Mouse (Mus musculus) embryonic stem cell, embryonic (primary cell): ENCODE results near the gene Cnnm1.

Experiments used
- CTCF ChIA-PET, 4 experiments: fragments of 300-600 bp in 2 of 4; fragments of 350-600 bp in 2 of 4; sonication (Branson Sonifier 250); formaldehyde crosslinking; loops; one replicate each; lab custom pipeline; 2022; ENCODE audit warnings: inconsistent platforms in 2 of 4; lab: Charles Lee
- POLR2A ChIA-PET, 4 experiments: fragments of 300-600 bp in 2 of 4; fragments of 350-600 bp in 2 of 4; sonication (Branson Sonifier 250); formaldehyde crosslinking; loops; one replicate each; lab custom pipeline; 2022; ENCODE audit warnings: antibody characterized with exemption in 4 of 4, inconsistent platforms in 1 of 4; lab: Charles Lee

The Cnnm1 gene

DNA sequence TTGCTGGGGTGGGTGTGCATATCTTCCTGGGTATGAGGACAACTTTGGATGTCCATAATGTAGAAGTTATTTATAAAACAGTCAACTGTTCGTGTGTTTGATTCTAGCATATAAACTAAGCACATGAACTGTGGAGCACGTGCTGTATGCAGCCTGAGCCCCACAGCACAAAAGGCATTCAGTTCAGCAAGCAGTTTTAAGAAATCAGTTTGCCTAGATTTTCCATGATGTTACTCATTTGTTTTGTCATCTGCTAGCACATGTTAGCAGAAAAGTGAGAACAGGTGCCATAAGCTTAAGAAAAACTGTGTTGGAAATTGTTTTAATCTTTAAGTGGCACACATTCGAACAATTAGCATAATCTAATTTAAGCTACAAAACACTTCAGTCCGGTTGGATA lies 19.7 kb downstream of the Cnnm1 start:
- CTCF ChIA-PET = interaction anchor here in 1 of 4 experiments (1.5 kb wide), 1 partner anchor 70 kb away, joined by 3 read pairs; no protein-coding TSS in a partner anchor
- POLR2A ChIA-PET = no interaction called here

DNA sequence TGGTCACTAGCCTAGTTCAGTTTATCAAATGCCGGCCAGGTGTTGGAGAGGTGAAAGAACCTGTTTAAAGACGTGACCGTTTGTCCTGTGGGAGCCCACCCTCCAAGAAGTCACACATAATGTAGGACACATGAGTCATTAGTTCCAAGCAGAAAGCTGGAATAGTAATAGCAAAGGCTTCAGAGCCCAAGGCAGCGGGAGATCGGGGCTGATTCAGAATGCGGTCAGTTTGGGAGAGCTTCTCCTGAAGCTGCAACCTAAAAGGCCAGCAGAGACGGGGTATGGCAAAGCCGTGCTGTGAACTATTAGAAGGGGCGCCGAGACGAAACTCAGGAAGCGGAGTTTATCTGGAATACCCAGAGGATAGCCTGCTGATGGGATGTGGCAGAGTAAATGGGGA lies 20.2 kb downstream of the Cnnm1 start:
- POLR2A ChIA-PET = interaction anchor here in 1 of 4 experiments (1.1 kb wide), 1 partner anchor 8 kb away, joined by 4 read pairs; no protein-coding TSS in a partner anchor
- CTCF ChIA-PET = interaction anchor here in 2 of 4 experiments (0.6 to 1.5 kb wide), 2 partner anchors 70 to 315 kb away, joined by 3 read pairs; no protein-coding TSS in a partner anchor

DNA sequence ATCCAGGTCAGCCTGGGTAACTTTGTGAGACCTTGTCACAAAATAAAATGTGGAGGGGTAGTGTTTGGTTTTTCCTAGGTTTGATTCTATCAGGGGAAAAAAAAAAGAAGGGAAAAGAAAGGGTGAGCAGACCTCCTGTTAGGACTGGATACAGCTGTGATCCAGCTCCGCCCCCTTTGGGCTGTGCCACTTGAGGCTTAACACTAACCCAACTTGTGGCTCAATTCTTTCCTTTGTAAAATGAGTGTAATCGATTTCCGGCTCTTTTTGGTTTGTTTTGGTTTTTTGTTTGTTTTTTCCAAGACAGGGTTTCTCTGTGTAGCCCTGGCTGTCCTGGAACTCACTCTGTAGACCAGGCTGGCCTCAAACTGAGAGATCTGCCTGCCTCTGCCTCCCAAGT lies 21.9 kb downstream of the Cnnm1 start:
- POLR2A ChIA-PET = interaction anchor here in 3 of 4 experiments (0.7 to 2.0 kb wide), 5 partner anchors 10 to 606 kb away, joined by 3 to 5 read pairs (median 3); no protein-coding TSS in a partner anchor
- CTCF ChIA-PET = interaction anchor here in 2 of 4 experiments (0.5 to 0.6 kb wide), 2 partner anchors 33 to 144 kb away, joined by 6 to 9 read pairs; no protein-coding TSS in a partner anchor

DNA sequence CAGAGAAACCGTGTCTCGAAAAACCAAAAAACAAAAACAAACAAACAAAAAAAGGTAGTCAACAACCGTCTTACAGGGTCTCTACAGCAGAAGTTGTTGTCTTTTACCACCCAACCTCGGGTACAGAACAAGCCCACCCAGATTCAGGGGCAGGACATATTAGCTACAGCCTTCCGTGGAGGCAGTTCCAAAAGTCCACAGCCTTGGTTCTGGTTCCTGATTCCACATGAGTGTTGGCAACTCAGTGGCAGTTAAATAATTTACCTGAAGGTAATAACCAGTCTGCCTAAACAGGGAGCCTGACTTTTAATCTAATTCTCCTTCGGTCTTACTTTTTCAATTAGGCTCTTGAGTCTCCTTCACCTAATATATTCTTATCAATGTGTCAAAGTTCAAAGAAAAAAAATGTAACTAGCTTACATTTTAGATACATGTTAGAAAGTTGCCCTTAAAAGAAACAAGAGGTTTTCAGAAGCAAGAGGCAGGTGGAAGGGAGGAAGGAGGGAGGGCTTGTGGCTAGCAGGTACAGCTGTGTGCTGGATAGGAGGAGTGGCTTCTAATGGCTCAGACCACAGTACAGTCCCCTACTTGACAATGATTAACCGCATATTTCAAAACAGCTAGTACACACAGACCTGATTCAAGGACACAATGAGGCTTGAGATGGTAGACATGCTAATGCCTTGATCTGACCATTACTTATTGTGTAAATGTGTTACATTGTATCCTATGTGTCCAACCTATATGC lies 23.5 kb downstream of the Cnnm1 start:
- ChIA-PET POLR2A (interaction anchor here in 1 of 4 experiments (2.0 kb wide), 1 partner anchor 19 kb away, joined by 4 read pairs; no protein-coding TSS in a partner anchor), CTCF (no interaction called here)

DNA sequence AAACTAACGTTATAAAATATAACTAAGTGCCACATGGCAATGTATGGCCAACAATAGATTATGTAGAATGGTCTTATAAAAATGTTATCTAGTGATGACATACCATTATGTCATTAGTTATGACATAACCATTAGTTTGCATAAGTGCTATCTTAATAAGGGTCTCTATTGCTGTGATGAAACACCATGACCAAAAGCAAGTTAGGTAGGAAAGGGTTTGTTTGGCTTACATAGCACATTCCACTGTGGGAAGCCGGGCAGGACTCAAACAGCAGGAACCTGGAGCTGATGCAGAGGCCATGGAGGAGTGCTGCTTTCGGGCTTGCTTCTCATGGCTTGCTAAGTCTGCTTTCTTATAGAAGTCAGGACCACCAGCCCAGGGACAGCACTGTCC lies 24.1 kb downstream of the Cnnm1 start:
- CTCF ChIA-PET = no interaction called here
- POLR2A ChIA-PET = no interaction called here

DNA sequence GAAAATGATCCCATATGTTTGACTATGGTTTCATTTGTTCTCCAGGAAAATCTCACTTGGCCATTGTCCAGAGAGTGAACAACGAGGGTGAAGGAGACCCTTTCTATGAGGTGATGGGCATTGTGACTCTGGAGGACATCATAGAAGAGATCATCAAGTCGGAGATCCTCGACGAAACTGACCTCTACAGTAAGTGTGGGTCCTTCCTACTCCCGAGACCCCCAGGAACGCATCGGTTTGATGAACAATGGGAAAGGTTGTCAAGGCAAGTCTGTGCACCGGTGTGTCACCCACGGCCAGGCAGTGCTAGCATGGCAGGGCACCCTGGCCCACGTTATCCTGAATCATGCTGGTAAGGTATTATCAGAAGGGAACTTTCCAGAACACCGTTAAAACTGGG lies 24.8 kb downstream of the Cnnm1 start:
- CTCF ChIA-PET = no interaction called here
- POLR2A ChIA-PET = no interaction called here

DNA sequence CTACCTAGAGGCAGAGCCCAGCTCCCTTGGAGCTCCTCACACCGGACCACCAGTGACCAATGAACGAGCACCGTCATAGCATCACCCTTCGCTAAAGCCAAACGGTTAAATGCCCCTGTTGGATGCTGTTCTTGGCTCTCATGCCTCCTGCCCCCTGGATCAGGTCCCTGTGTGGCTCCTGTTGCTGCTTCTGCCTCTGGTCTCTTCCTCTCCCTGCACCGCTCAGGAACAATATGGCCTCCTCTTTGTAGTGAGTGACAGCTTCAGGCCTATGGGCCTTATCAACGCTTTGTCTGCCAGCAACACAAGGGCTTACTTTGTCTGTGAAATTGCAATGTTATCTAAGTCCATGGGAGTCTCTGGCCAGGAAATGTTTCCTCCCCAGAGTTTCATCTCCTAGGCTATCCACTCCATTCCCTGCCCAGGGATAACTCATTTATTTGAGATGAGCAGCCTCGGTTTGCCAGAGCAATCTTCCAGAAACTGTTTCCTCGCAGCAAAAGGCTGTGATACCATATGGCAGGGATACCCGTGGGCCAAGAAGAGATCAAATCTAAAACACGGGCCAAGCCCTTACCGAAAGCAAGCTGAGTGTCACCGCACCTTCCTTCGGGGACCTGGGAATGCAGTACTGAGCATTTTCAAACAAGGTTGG lies 25.5 kb downstream of the Cnnm1 start:
- CTCF ChIA-PET = interaction anchor here in 1 of 4 experiments (0.6 kb wide), 1 partner anchor 9 kb away, joined by 4 read pairs; no protein-coding TSS in a partner anchor
- POLR2A ChIA-PET = no interaction called here

DNA sequence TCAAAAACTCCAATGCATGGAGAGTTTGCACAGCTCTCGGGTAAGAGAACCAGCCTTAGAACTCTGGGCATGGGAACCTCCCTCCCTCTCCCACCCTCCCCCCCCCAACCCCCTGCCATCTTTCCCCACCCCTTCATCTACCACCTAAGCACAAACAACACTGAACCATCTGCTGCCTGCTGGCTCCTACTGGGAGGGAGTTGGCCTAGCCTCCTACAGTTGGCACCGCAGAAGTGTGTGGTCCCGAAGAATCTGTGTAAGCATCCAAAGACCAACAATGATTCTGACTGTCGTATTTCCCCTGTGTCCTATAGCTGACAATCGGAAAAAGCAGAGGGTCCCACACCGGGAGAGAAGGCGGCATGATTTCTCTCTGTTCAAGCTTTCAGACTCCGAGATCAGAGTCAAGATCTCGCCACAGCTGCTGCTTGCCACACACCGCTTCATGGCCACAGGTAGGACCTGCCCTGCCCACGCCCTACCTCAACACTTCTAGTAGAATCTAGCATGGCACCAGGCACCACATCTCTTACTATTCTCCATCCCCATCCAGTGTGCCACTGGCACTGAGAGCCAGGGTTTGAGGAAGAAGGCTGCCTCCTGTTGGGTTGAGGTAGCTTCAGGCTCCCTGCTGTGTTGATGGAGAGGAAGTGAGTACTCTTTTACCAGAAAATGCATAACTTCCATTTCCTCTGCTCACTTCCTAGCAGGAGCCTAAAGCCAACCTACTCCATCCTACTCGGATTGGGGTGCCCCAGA lies 27.9 kb downstream of the Cnnm1 start:
- ChIA-PET POLR2A (interaction anchor here in 1 of 4 experiments (0.6 kb wide), 1 partner anchor 591 kb away, joined by 3 read pairs; no protein-coding TSS in a partner anchor), CTCF (no interaction called here)

DNA sequence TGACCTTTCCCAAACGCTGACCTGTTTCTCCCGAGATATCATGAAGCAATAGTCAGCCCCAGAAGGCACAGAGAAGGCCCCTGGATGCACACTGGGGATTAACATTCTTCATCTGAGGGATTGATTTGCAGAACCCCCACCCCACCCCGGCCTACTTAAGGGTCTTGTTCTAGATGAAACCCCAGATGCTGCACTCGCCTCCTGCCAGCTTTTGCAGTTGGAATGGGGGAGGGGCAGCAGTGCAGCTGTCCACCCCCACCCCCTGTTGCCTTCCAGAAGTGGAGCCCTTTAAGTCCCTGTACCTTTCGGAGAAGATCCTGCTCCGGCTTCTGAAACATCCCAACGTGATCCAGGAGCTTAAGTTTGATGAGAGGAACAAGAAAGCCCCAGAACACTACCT lies 29.1 kb downstream of the Cnnm1 start:
- POLR2A ChIA-PET = no interaction called here
- CTCF ChIA-PET = interaction anchor here in 2 of 4 experiments (0.5 to 0.6 kb wide), 2 partner anchors 267 to 713 kb away, joined by 3 to 7 read pairs; no protein-coding TSS in a partner anchor

DNA sequence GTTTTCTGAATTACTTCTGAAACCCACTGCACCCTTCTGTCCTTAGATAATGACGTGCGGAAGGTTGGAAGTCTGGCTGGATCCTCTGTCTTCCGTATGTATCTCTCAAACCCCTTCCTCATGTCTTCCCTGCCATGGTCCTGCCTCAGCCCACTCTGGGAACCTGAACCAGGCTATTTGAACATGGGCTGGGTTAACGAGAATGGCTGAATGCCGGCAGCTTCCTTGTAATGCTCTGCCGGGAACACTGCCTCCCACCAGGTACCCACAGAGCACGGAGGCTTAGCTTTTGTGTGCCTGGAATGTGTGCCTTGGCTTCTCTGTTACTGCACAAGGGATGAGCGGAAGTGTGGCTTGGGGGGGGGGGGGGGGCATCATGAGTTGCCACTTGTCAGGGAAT lies 32.1 kb downstream of the Cnnm1 start:
- CTCF ChIA-PET = interaction anchor here in 3 of 4 experiments (0.6 to 1.6 kb wide), 3 partner anchors 9 to 58 kb away, joined by 3 to 6 read pairs (median 3); no protein-coding TSS in a partner anchor
- POLR2A ChIA-PET = interaction anchor here in 3 of 4 experiments (0.6 to 1.4 kb wide), 7 partner anchors 11 to 415 kb away, joined by 3 to 5 read pairs (median 4); partner anchors contain the start of gene Slc25a28 (in 1 of the 3)

DNA sequence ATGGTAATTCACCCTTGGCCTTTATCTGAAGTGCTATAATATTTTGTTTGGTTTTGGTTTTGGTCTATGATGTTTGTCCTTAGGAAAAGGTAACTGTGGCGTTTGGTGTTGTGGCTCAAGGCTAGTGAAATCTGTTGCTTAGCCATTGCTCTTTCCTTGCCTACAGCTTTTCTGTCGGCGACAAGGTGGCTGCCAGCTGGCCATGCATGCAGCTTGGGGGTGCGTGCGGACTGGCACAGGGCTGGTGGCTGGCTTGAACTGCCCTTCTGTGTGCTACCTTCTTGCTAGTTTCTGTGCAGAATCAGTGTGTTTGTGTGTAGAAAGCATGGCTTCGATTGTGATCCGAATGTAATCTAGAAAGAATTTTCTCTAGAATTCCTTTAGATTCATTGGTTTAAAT lies 32.5 kb downstream of the Cnnm1 start:
- CTCF ChIA-PET = interaction anchor here in 2 of 4 experiments (0.6 to 1.6 kb wide), 2 partner anchors 18 to 58 kb away, joined by 3 to 6 read pairs; no protein-coding TSS in a partner anchor
- POLR2A ChIA-PET = interaction anchor here in 1 of 4 experiments (0.6 to 0.8 kb wide), 3 partner anchors 69 to 414 kb away, joined by 3 to 4 read pairs (median 4); no protein-coding TSS in a partner anchor

DNA sequence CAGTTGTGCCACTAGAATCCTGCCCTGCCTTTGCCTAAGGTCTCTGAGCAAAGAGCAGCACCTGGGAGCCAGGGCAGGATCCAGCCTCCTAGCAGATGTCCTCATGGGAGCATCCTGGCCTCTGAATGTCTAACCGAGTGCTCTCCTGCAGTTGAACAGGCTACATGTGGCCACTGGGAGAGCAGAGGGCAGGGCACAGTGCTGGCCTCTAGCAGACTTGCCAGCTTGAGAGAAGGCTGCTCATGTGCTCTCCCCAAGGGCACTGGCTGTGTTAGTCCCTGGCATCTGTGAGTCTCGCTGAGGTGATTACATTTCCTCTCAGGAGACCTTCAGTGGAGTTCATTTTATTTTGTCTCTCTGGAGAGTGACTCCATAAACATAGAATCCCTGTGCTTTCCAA lies 35.4 kb downstream of the Cnnm1 start:
- POLR2A ChIA-PET = no interaction called here
- CTCF ChIA-PET = no interaction called here

DNA sequence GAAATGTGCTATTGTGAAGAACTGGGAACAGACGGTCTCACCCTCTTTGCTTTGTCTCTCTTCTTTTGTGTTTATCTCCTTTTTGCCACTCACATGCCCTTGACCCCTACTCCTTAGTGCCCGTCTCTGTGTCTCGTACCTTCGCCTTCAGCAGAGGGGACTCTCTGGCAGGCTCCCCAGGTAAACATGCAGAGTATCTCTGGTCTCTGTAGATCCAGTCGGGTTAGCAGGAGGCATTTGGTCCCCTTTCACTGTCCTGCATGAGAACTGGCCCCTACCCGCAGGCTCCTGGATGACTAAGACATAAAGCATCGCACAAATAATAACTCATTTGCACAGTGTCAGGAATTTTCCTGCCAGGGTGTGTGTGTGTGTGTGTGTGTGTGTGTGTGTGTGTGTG lies 35.8 kb downstream of the Cnnm1 start:
- ChIA-PET CTCF (interaction anchor here in 1 of 4 experiments (0.7 kb wide), 1 partner anchor 18 kb away, joined by 8 read pairs; no protein-coding TSS in a partner anchor), POLR2A (no interaction called here)

DNA sequence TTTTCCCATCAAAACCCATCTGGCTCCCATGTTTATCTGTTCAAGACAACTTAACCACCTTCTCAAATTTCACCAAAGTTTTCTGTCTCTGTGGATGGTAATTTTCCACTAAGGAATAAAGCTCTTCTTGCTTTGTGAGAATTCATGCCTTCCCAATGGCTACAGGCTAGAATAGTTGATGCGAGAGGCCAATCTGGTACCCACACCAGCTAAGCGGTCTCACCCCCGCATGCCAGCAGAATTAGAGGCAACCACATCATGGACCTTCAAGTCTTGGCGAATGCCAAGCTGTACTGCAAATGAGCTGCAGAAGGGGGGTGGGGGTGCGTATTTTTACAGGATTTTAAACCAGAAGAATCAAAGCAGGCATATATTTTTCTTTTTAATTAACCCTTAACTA lies 37.2 kb downstream of the Cnnm1 start:
- POLR2A ChIA-PET = interaction anchor here in 1 of 4 experiments (1.5 to 1.6 kb wide), 2 partner anchors 15 to 37 kb away, joined by 3 to 5 read pairs; partner anchors contain the start of gene Cnnm1
- CTCF ChIA-PET = interaction anchor here in 1 of 4 experiments (0.7 kb wide), 1 partner anchor 672 kb away, joined by 3 read pairs; no protein-coding TSS in a partner anchor

DNA sequence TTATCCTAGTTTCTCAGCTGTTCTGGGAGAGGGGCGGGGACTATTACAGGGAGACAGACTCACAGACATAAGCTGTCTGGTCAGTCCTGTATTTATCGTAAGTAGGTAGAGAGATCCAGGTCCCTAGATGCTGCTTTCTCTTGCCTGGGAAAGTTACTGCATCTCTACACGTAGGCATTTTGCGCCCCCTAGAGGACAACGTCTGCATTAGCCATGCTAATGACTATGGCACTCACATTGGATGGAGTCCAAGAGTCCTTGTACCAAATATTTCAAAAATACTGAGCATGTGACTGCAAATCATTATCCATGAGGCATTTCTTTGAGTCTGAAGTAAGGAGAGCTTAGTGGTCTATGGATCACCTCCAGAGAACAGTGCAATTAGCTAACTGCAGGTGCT lies 38.7 kb downstream of the Cnnm1 start:
- POLR2A ChIA-PET = interaction anchor here in 1 of 4 experiments (0.6 kb wide), 1 partner anchor 683 kb away, joined by 3 read pairs; no protein-coding TSS in a partner anchor

DNA sequence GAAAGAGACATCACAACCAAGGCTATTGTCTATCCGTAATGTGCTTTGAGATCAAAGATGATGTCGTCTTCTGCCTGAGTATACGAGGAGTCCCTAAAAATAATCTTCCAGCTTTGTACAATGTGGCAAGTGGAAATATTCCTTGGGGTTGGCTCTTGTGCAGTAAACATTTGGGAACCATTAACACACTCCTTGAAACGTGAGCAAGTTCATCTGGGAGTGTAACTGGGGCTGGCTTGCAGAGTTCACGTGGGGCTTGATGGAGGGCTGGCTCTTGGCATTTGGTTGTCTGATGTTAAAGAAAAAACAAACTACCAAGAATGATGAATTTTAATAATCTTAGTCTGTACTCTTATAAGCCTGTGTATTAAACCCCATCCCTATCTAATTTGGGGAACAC lies 39.2 kb downstream of the Cnnm1 start:
- ChIA-PET CTCF (interaction anchor here in 1 of 4 experiments (1.3 kb wide), 1 partner anchor 9 kb away, joined by 3 read pairs; no protein-coding TSS in a partner anchor), POLR2A (interaction anchor here in 1 of 4 experiments (0.6 kb wide), 1 partner anchor 684 kb away, joined by 3 read pairs; no protein-coding TSS in a partner anchor)

More for the DNA sequence above, 38.7 kb downstream of the Cnnm1 start:
- CTCF ChIA-PET = interaction anchor here in 3 of 4 experiments (0.6 to 1.3 kb wide), 3 partner anchors 9 to 683 kb away, joined by 3 to 4 read pairs (median 3); no protein-coding TSS in a partner anchor

DNA sequence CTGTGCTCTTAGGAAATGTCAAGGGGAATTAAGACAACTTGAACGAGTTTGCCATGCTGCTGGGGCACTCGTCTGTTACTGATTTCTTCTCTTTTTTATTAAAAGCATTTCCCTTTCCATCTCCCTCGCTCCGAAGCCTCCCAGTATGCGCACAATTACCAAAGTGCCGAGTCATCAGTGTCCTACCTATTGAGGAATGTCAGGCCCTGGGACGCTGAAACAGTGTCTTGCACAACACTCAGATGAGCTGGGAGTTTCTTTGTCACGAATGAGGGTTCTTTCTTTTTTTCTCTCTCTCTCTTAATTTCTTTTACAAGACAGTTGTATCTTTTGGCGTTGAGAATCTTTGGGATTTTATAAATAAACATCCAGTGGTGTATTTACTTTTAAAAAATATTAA lies 40.3 kb downstream of the Cnnm1 start:
- POLR2A ChIA-PET = interaction anchor here in 1 of 4 experiments (0.8 to 1.5 kb wide), 3 partner anchors 9 to 150 kb away, joined by 3 to 6 read pairs (median 4); partner anchors contain the start of gene Cnnm1
- CTCF ChIA-PET = interaction anchor here in 2 of 4 experiments (0.7 to 1.1 kb wide), 3 partner anchors 9 to 685 kb away, joined by 3 to 4 read pairs (median 3); no protein-coding TSS in a partner anchor
